Mouse (Mus musculus) MEL (cell line): ENCODE measurements around the gene Vpreb2. TPM values are rescaled to one million over a fixed set of nuclear protein-coding genes. Genes with fewer than 3 reads are reported as not detected.

Source experiments
- DNase-seq: peaks from one replicate; pipeline ENCODE4 v3.0.0; 2011; ENCODE audit warnings: low read depth, low spot score
- H3K27ac ChIP-seq: 2 replicates; pipeline ENCODE4 v1.5.1; 2012; ENCODE audit warnings: low read depth, mild to moderate bottlenecking, control low read depth, low read length, moderate library complexity; ENCODE audit not compliant: control insufficient read depth
- H3K27me3 ChIP-seq, 2 experiments: fragments of 150-350 bp in 1 of 2; sonication (generic) in 1 of 2; 2 replicates each; pipeline ENCODE4 v1.6.1; 2012; ENCODE audit warnings: low read length in 2 of 2, mild to moderate bottlenecking in 2 of 2, improper control_type of control experiment in 1 of 2, moderate library complexity in 1 of 2; ENCODE audit not compliant: insufficient read depth in 2 of 2, control insufficient read depth in 1 of 2
- H3K36me3 ChIP-seq, 2 experiments: 2 replicates each; pipeline ENCODE4 v1.6.1; 2012 to 2014; ENCODE audit warnings: low read length in 2 of 2, improper control_type of control experiment in 1 of 2, inconsistent platforms in 1 of 2, mild to moderate bottlenecking in 1 of 2; ENCODE audit not compliant: insufficient read depth in 2 of 2, control insufficient read depth in 1 of 2
- H3K4me1 ChIP-seq, 2 experiments: fragments of 150-350 bp in 1 of 2; sonication (generic) in 1 of 2; 2 replicates each; pipeline ENCODE4 v1.6.1; 2012; ENCODE audit warnings: low read length in 2 of 2, improper control_type of control experiment in 1 of 2, mild to moderate bottlenecking in 1 of 2; ENCODE audit not compliant: insufficient read depth in 2 of 2, control insufficient read depth in 1 of 2
- H3K4me3 ChIP-seq, 2 experiments: fragments of 150-350 bp in 1 of 2; sonication (generic) in 1 of 2; 2 replicates each; pipeline ENCODE4 v1.5.1; 2012; ENCODE audit warnings: low read depth in 2 of 2, low read length in 2 of 2, mild to moderate bottlenecking in 2 of 2, moderate library complexity in 2 of 2, control low read depth in 1 of 2, improper control_type of control experiment in 1 of 2; ENCODE audit not compliant: control insufficient read depth in 1 of 2, insufficient read depth in 1 of 2
- H3K79me2 ChIP-seq: 2 replicates; pipeline ENCODE4 v1.6.1; 2012; ENCODE audit warnings: mild to moderate bottlenecking, low read length, moderate library complexity; ENCODE audit not compliant: control insufficient read depth, poor library complexity, insufficient read depth
- H3K9ac ChIP-seq: 2 replicates; pipeline ENCODE4 v1.6.1; 2012; ENCODE audit warnings: low read depth, mild to moderate bottlenecking, control low read depth, low read length, moderate library complexity; ENCODE audit not compliant: control insufficient read depth, poor library complexity, severe bottlenecking
- H3K9me3 ChIP-seq: fragments of 150-350 bp; sonication (generic); replicated peaks from 2 replicates; pipeline ENCODE4 v1.6.1; 2012; ENCODE audit warnings: mild to moderate bottlenecking, low read length, improper control_type of control experiment, moderate library complexity; ENCODE audit not compliant: insufficient read depth
- BHLHE40 ChIP-seq: IDR thresholded peaks from 2 replicates; pipeline ENCODE4 v1.6.1; 2012; ENCODE audit warnings: low read depth, mild to moderate bottlenecking, inconsistent platforms, low read length, improper control_type of control experiment, borderline replicate concordance
- CHD2 ChIP-seq: IDR thresholded peaks from 2 replicates; pipeline ENCODE4 v1.6.1; 2011; ENCODE audit warnings: low read length, improper control_type of control experiment
- E2F4 ChIP-seq: IDR thresholded peaks from 2 replicates; pipeline ENCODE4 v1.6.1; 2011; ENCODE audit warnings: low read depth, low read length, improper control_type of control experiment, borderline replicate concordance
- ELF1 ChIP-seq: IDR thresholded peaks from 2 replicates; pipeline ENCODE4 v1.6.1; 2014; ENCODE audit warnings: low read depth, mild to moderate bottlenecking, inconsistent platforms, low read length, improper control_type of control experiment, moderate library complexity
- EP300 ChIP-seq, 2 experiments: IDR thresholded peaks; 2 replicates each; pipeline ENCODE4 v1.6.1; 2011; ENCODE audit warnings: improper control_type of control experiment in 2 of 2, low read length in 2 of 2, low read depth in 1 of 2, mild to moderate bottlenecking in 1 of 2
- ETS1 ChIP-seq: IDR thresholded peaks from 2 replicates; pipeline ENCODE4 v1.6.1; 2012; ENCODE audit warnings: low read depth, mild to moderate bottlenecking, inconsistent platforms, low read length, improper control_type of control experiment, moderate library complexity
- GABPA ChIP-seq: IDR thresholded peaks from 2 replicates; pipeline ENCODE4 v1.6.1; 2012; ENCODE audit warnings: low read depth, mild to moderate bottlenecking, inconsistent platforms, low read length, improper control_type of control experiment, moderate library complexity
- KAT2A ChIP-seq: conservative IDR thresholded peaks from 2 replicates; pipeline ENCODE4 v1.6.1; 2012; ENCODE audit warnings: low read depth, low read length, improper control_type of control experiment, inconsistent platforms
- MAZ ChIP-seq: IDR thresholded peaks from 2 replicates; pipeline ENCODE4 v1.6.1; 2012; ENCODE audit warnings: low read depth, mild to moderate bottlenecking, inconsistent platforms, low read length, improper control_type of control experiment
- MXI1 ChIP-seq: IDR thresholded peaks from 2 replicates; pipeline ENCODE4 v1.6.1; 2011; ENCODE audit warnings: mild to moderate bottlenecking, low read depth, low read length, improper control_type of control experiment
- MYB ChIP-seq: IDR thresholded peaks from 2 replicates; pipeline ENCODE4 v1.6.1; 2011; ENCODE audit warnings: mild to moderate bottlenecking, low read depth, low read length, improper control_type of control experiment
- NELFE ChIP-seq: IDR thresholded peaks from 2 replicates; pipeline ENCODE4 v1.6.1; 2011; ENCODE audit warnings: low read depth, low read length, improper control_type of control experiment
- POLR2A ChIP-seq, 2 experiments: IDR thresholded peaks; 2 replicates each; pipeline ENCODE4 v1.6.1; 2011 to 2012; ENCODE audit warnings: low read length in 2 of 2, mild to moderate bottlenecking in 2 of 2, control low read depth in 1 of 2, improper control_type of control experiment in 1 of 2, low read depth in 1 of 2, moderate library complexity in 1 of 2; ENCODE audit not compliant: control insufficient read depth in 1 of 2, insufficient read depth in 1 of 2, poor library complexity in 1 of 2
- RCOR1 ChIP-seq: IDR thresholded peaks from 2 replicates; pipeline ENCODE4 v1.6.1; 2012; ENCODE audit warnings: low read depth, mild to moderate bottlenecking, inconsistent platforms, low read length, improper control_type of control experiment
- SIN3A ChIP-seq: IDR thresholded peaks from 2 replicates; pipeline ENCODE4 v1.6.1; 2012; ENCODE audit warnings: low read length, improper control_type of control experiment, inconsistent platforms
- TBP ChIP-seq: IDR thresholded peaks from 2 replicates; pipeline ENCODE4 v1.8.0; 2011; ENCODE audit warnings: low read depth, low read length, improper control_type of control experiment
- TCF12 ChIP-seq: IDR thresholded peaks from 2 replicates; pipeline ENCODE4 v1.6.1; 2014; ENCODE audit warnings: low read depth, mild to moderate bottlenecking, inconsistent platforms, low read length, improper control_type of control experiment, moderate library complexity
- USF1 ChIP-seq: IDR thresholded peaks from 2 replicates; pipeline ENCODE4 v1.6.1; 2014; ENCODE audit warnings: low read depth, mild to moderate bottlenecking, inconsistent platforms, low read length, improper control_type of control experiment, moderate library complexity
- USF2 ChIP-seq, 2 experiments: IDR thresholded peaks; 2 replicates each; pipeline ENCODE4 v1.6.1; 2011 to 2012; ENCODE audit warnings: improper control_type of control experiment in 2 of 2, low read length in 2 of 2, borderline replicate concordance in 1 of 2, inconsistent platforms in 1 of 2, low read depth in 1 of 2, mild to moderate bottlenecking in 1 of 2; ENCODE audit not compliant: insufficient read depth in 1 of 2
- ZKSCAN1 ChIP-seq: IDR thresholded peaks from 2 replicates; pipeline ENCODE4 v1.6.1; 2012; ENCODE audit warnings: low read depth, mild to moderate bottlenecking, inconsistent platforms, low read length, improper control_type of control experiment, moderate library complexity
- ZMIZ1 ChIP-seq: IDR thresholded peaks from 2 replicates; pipeline ENCODE4 v1.6.1; 2012; ENCODE audit warnings: low read depth, mild to moderate bottlenecking, inconsistent platforms, low read length, improper control_type of control experiment, moderate library complexity
- ZNF384 ChIP-seq: IDR thresholded peaks from 2 replicates; pipeline ENCODE4 v1.6.1; 2012; ENCODE audit warnings: low read depth, mild to moderate bottlenecking, inconsistent platforms, low read length, improper control_type of control experiment
- polyA plus RNA-seq, 2 experiments: library from polyadenylated mRNA; stranded (reverse) in 1 of 2; unstranded in 1 of 2; fragments of >175 nt in 1 of 2; fragments of >200 nt in 1 of 2; gene quantifications; 2 replicates each; pipeline versions ENCODE4 v1.2.1 to v1.2.4; 2012; ENCODE audit warnings: low replicate concordance in 2 of 2, low read depth in 1 of 2; ENCODE audit not compliant: insufficient read length in 2 of 2, insufficient read depth in 1 of 2, missing spikeins in 1 of 2
- total RNA-seq: library from RNA; depleted of rRNA; stranded (reverse); fragments of 300-350 nt; gene quantifications from 2 replicates; pipeline ENCODE4 v1.2.3, GENCODE M21; 2012

Vpreb2 gene
- total and polyA plus RNA-seq, 3 experiments = not detected

GRCm38 (mm10) chr16:17939255-17939751 is 40.9 kb upstream of the Vpreb2 start (continued):
- TF ChIP-seq KAT2A (no peak), EP300 (IDR thresholded peaks at IDR 0.05; ENCODE audit: low read depth in 1 of 2, low read length in 2 of 2) (peak; percentile 51 to 58; a peak in 3 of 4 replicates)

- Histone ChIP-seq H3K79me2 (no peaks in the 10 kb centered on the region), H3K9me3 (no peaks in the 10 kb centered on the region), H3K4me3 (no peak overlapping the region), H3K27me3 (no peaks in the 10 kb centered on the region), H3K9ac (no peak overlapping the region), H3K27ac (no peak overlapping the region), H3K4me1 (peaks cover 2 to 3% of the 10 kb centered on the region in 2 experiments), H3K36me3 (peaks cover 0 to 1% of the 10 kb centered on the region in 2 experiments; a peak in 2 of 4 replicates)
- no peak for TF ChIP-seq ELF1
- no peak for TF ChIP-seq NELFE
- TF ChIP-seq RCOR1 = no peak
- TF ChIP-seq CHD2 = no peak
- no peak for DNase-seq
These were observed 36.8 kb upstream of the Vpreb2 start for GRCm38 (mm10) chr16:17943466-17943865.

DNA sequence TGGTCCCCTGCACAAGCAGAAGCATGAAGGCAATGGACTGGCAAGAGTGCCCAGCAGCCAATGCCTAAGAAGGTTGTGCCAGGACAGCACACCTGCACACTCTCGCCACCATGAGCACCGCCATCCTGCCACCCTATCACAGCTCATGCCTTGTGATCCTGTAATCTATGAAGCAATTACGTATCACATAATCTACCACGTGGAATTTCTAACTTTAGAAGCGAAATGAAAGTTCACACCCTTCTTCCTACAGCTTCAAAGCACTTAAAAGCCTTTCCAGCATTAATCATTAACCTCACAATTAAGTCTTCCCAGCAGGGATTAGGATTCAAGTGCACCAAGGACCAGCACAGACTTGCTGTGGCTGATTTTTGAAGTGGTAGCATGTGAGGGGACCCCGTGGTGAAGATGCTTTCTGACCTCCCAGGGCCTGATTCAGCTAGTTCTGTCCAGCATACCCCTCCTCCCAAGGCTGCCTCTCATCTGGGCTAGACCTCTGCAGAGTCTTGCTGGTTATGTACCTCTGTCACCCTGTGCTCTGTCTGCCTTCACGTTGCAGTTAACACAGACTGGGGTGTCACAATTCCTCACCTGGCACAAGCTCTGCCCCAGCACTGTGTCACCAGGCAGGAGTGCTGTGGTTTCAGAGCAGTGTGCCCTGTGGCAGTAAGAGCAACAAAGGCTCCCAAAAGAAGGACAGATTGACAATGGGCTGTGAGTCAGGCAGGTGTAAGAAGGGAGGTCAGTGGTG is 35.0 kb upstream of the Vpreb2 start:
- H3K36me3 ChIP-seq = no peaks in the 10 kb centered on the region; a peak in 1 of 4 replicates
- H3K79me2 ChIP-seq = no peaks in the 10 kb centered on the region
- H3K27ac ChIP-seq = no peak overlapping the region
- H3K4me1 ChIP-seq = peaks cover 2 to 9% of the 10 kb centered on the region in 2 experiments; a peak in 2 of 4 replicates
- H3K27me3 ChIP-seq = no peaks in the 10 kb centered on the region
- no peaks in the 10 kb centered on the region for H3K9me3 ChIP-seq
- DNase-seq = no peak
- no peak overlapping the region for H3K9ac ChIP-seq
- TF ChIP-seq POLR2A (IDR thresholded peaks at IDR 0.05; ENCODE audit: control insufficient read depth in 1 of 2, insufficient read depth in 1 of 2, low read depth in 1 of 2, low read length in 2 of 2, poor library complexity in 1 of 2) (no peak), ETS1 (no peak), KAT2A (no peak), RCOR1 (no peak), USF1 (no peak), ELF1 (no peak), SIN3A (no peak), E2F4 (no peak), GABPA (no peak), ZNF384 (no peak), BHLHE40 (no peak), CHD2 (no peak), MXI1 (no peak), USF2 (IDR thresholded peaks at IDR 0.05; ENCODE audit: borderline replicate concordance in 1 of 2, insufficient read depth in 1 of 2, low read depth in 1 of 2, low read length in 2 of 2) (no peak), MAZ (no peak), ZKSCAN1 (no peak), TBP (no peak), TCF12 (no peak), ZMIZ1 (no peak), MYB (no peak)
- H3K4me3 ChIP-seq = no peak overlapping the region
